Mouse (Mus musculus): Measurements from ENCODE around the gene Lrrc55. TPM values are rescaled to one million over a fixed set of nuclear protein-coding genes. Genes with fewer than 3 reads are reported as not detected.

The Lrrc55 gene
- polyA plus RNA-seq, 2 experiments, result 0.08 TPM; not detected in 1

DNA sequence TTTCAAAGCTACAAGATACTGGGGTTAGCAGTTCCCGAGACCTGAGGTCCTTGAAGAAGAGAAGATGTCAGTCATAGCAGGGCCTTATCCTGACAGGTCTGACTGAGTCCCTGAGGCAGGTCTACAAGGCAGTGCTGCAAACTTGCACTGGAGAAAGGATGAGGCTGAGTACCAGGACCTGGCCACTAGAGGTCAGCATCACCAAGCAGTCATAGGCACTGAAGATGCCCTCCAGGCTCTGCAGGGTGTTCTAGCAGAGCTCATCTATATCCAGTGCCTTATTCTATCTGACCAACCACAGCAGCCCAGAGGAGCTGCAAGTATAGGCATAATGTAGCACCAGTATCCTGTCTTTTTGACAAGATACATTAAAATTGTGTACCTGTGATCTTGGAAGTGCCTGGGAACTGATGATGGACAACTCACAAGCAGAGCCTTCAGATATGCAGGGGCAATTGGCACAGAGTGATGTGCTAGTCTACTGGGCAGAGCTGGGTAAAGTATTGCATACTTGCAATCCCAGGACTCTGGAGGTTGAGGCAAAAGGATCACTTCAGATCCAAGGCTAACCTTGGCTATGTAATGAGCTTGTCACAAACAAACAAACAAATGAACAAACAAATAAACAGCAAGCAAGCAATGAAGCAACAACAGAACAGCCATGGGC is 73.0 kb downstream of the Lrrc55 start:
- H3K9ac ChIP-seq (replicated peaks), result no peak overlapping the region
- no peak for TF ChIP-seq EP300 (IDR thresholded peaks at IDR 0.05; ENCODE audit: low read depth)
- peak; percentile 89 for TF ChIP-seq CTCF (IDR thresholded peaks at IDR 0.05; ENCODE audit: low read depth)
- no peaks in the 10 kb centered on the region for H3K27me3 ChIP-seq (ENCODE audit: control insufficient read depth, insufficient read depth, low read length)
- H3K4me3 ChIP-seq (ENCODE audit: insufficient read depth in 1 of 2, low read depth in 2 of 2, low read length in 2 of 2), result no peak overlapping the region
- H3K36me3 ChIP-seq (replicated peaks; ENCODE audit: control insufficient read depth, insufficient read depth, low read depth), result no peaks in the 10 kb centered on the region
- DNase-seq (ENCODE audit: low read depth in 3 of 3, low spot score in 3 of 3) (peak in 2 of 3 experiments; percentile 12 to 19), ATAC-seq (ENCODE audit: insufficient read depth) (0 out of 2 replicates have a peak, but pooled peaks have one; percentile 28)
- no peak overlapping the region for H3K27ac ChIP-seq
- H3K4me2 ChIP-seq (ENCODE audit: low read depth), result no peak overlapping the region
- no peaks in the 10 kb centered on the region; a peak in 1 of 4 replicates for H3K4me1 ChIP-seq (replicated peaks; ENCODE audit: control insufficient read depth in 2 of 2, insufficient read depth in 2 of 2, low read length in 1 of 2)
- no peaks in the 10 kb centered on the region for H3K9me3 ChIP-seq (ENCODE audit: control insufficient read depth, low read length)
- 19% methylated on average over 1 of the region's 1 CpGs for WGBS (ENCODE audit: insufficient replicate concordance)

DNA sequence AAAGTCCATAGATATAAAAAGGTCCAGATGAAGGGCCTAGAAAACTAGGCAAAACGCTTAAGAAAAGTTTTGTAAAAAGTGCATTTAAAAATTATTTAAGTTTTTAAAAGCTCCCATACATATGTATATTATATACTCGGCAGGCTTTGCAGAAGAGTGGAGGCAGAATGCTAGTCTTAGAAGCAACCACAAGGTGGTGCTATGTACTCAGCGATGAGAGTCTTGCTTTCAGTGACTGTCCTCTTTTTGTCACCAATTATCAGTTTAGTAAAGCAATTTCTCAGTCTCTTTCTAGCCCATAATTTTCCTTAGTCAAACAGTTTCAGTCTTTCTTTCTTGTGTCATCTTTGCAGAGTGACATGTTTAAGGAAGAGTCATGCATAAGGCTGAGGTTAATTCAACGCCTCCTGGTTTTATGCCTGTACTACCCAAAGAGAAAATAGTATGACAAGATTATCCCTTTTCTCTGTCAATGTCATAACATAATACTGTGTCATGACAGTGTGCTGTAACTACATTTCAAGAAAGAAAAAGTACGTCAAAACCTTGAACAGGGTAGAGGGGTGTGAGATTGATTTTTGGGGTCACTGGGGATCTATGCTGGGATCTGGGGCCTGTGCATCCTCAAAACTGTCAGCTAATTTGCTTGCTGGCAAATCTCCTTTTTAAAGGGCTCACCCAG is 73.7 kb downstream of the Lrrc55 start:
- no peak overlapping the region for H3K4me3 ChIP-seq (ENCODE audit: insufficient read depth in 1 of 2, low read depth in 2 of 2, low read length in 2 of 2)
- no peaks in the 10 kb centered on the region for H3K9me3 ChIP-seq (ENCODE audit: control insufficient read depth, low read length)
- H3K9ac ChIP-seq (replicated peaks), result no peak overlapping the region
- no peaks in the 10 kb centered on the region for H3K4me1 ChIP-seq (replicated peaks; ENCODE audit: control insufficient read depth in 2 of 2, insufficient read depth in 2 of 2, low read length in 1 of 2)
- H3K27me3 ChIP-seq (ENCODE audit: control insufficient read depth, insufficient read depth, low read length), result no peaks in the 10 kb centered on the region
- H3K27ac ChIP-seq, result no peak overlapping the region
- H3K4me2 ChIP-seq (ENCODE audit: low read depth), result no peak overlapping the region
- ATAC-seq (ENCODE audit: insufficient read depth) (no peak), DNase-seq (ENCODE audit: low read depth in 3 of 3, low spot score in 3 of 3) (peak; percentile 12 to 27 (median 24))
- no peak for TF ChIP-seq EP300 (IDR thresholded peaks at IDR 0.05; ENCODE audit: low read depth)
- peak; percentile 68 for TF ChIP-seq CTCF (IDR thresholded peaks at IDR 0.05; ENCODE audit: low read depth)
- H3K36me3 ChIP-seq (replicated peaks; ENCODE audit: control insufficient read depth, insufficient read depth, low read depth), result no peaks in the 10 kb centered on the region
- WGBS (ENCODE audit: insufficient replicate concordance), result 25% methylated on average over 5 of the region's 5 CpGs

Other genes with a start within 250 kb of the Lrrc55 start
- 33.3 and 62.4 TPM in 2 replicates for gene Prg2, start 216.7 kb downstream of the Lrrc55 start, polyA plus RNA-seq (2012; rRNA removed)
- gene Prg2, start 216.7 kb downstream of the Lrrc55 start, polyA plus RNA-seq (2014; fragmentation: Nextera tagmentation; extraction: Ambion mirVana), result 17.9 and 21.8 TPM in 2 replicates
- 2.6 and 4.4 TPM in 2 replicates for gene Prg3, start 209.0 kb downstream of the Lrrc55 start, polyA plus RNA-seq (2012; rRNA removed)
- 2.1 and 3.4 TPM in 2 replicates for gene Prg3, start 209.0 kb downstream of the Lrrc55 start, polyA plus RNA-seq (2014; fragmentation: Nextera tagmentation; extraction: Ambion mirVana)
- 82.2 and 115 TPM in 2 replicates for gene Ssrp1, start 160.0 kb downstream of the Lrrc55 start, polyA plus RNA-seq (2012; rRNA removed)
- 160 and 183 TPM in 2 replicates for gene Ssrp1, start 160.0 kb downstream of the Lrrc55 start, polyA plus RNA-seq (2014; fragmentation: Nextera tagmentation; extraction: Ambion mirVana)
- gene P2rx3, start 159.7 kb downstream of the Lrrc55 start, polyA plus RNA-seq (2012; rRNA removed), result 0.12 and 0.22 TPM in 2 replicates
- gene P2rx3, start 159.7 kb downstream of the Lrrc55 start, polyA plus RNA-seq (2014; fragmentation: Nextera tagmentation; extraction: Ambion mirVana), result 0.08 and 0.17 TPM in 2 replicates
- gene Tnks1bp1, start 149.2 kb downstream of the Lrrc55 start, polyA plus RNA-seq (2012; rRNA removed), result 3.9 and 4.4 TPM in 2 replicates
- 0.75 and 1.0 TPM in 2 replicates for gene Tnks1bp1, start 149.2 kb downstream of the Lrrc55 start, polyA plus RNA-seq (2014; fragmentation: Nextera tagmentation; extraction: Ambion mirVana)
- gene Aplnr, start 61.0 kb downstream of the Lrrc55 start, polyA plus RNA-seq (2012; rRNA removed), result 0.63 and 0.76 TPM in 2 replicates
- 0.88 and 1.3 TPM in 2 replicates for gene Aplnr, start 61.0 kb downstream of the Lrrc55 start, polyA plus RNA-seq (2014; fragmentation: Nextera tagmentation; extraction: Ambion mirVana)
- gene Olfr987, start 142.1 kb upstream of the Lrrc55 start, polyA plus RNA-seq (2012; rRNA removed), result not detected in 2 replicates
- not detected in 2 replicates for gene Olfr987, start 142.1 kb upstream of the Lrrc55 start, polyA plus RNA-seq (2014; fragmentation: Nextera tagmentation; extraction: Ambion mirVana)
- not detected in 2 replicates for gene Olfr988, start 166.0 kb upstream of the Lrrc55 start, polyA plus RNA-seq (2012; rRNA removed)
- gene Olfr988, start 166.0 kb upstream of the Lrrc55 start, polyA plus RNA-seq (2014; fragmentation: Nextera tagmentation; extraction: Ambion mirVana), result not detected in 2 replicates
- gene Olfr992, start 212.3 kb upstream of the Lrrc55 start, polyA plus RNA-seq (2012; rRNA removed), result not detected in 2 replicates
- gene Olfr992, start 212.3 kb upstream of the Lrrc55 start, polyA plus RNA-seq (2014; fragmentation: Nextera tagmentation; extraction: Ambion mirVana), result not detected in 2 replicates
- gene Olfr993, start 217.7 kb upstream of the Lrrc55 start, polyA plus RNA-seq (2012; rRNA removed), result not detected in 2 replicates
- not detected in 2 replicates for gene Olfr993, start 217.7 kb upstream of the Lrrc55 start, polyA plus RNA-seq (2014; fragmentation: Nextera tagmentation; extraction: Ambion mirVana)
- not detected in 2 replicates for gene Olfr994, start 239.3 kb upstream of the Lrrc55 start, polyA plus RNA-seq (2012; rRNA removed)
- not detected in 2 replicates for gene Olfr994, start 239.3 kb upstream of the Lrrc55 start, polyA plus RNA-seq (2014; fragmentation: Nextera tagmentation; extraction: Ambion mirVana)
- not detected in 2 replicates for gene Olfr995, start 246.4 kb upstream of the Lrrc55 start, polyA plus RNA-seq (2012; rRNA removed)
- gene Olfr995, start 246.4 kb upstream of the Lrrc55 start, polyA plus RNA-seq (2014; fragmentation: Nextera tagmentation; extraction: Ambion mirVana), result not detected in 2 replicates